ENCODE assay signal across 7 mouse cellular contexts in genomic region chr2:73312152-73313116, GRCm38 (mm10). TPM values are rescaled to one million over a fixed set of nuclear protein-coding genes. Genes with fewer than 3 reads are reported as not detected.
DNase-seq lines count a peak whose midpoint lies in the region; ATAC-seq lines count a peak whose summit lies in the region.

Gene Scrn3 (plus strand): TSS chr2:73312601.
Gene Cir1 (minus strand): TSS chr2:73312701.

- peak within 1 kb of the TSS; percentile 75 for H3K4me2 ChIP-seq in intestine, embryonic 15.5 days (replicated peaks)

- H3K36me3 ChIP-seq in intestine, embryonic 15.5 days: peaks cover 10% of the 10 kb centered on the region
- H3K36me3 ChIP-seq in midbrain, embryonic 10.5 days: peaks cover 26% of the 10 kb centered on the region

- H3K9me3 ChIP-seq in intestine, embryonic 15.5 days: no peaks in the 10 kb centered on the region
- H3K9me3 ChIP-seq in midbrain, embryonic 10.5 days (replicated peaks): no peaks in the 10 kb centered on the region

- H3K27me3 ChIP-seq in intestine, embryonic 15.5 days (replicated peaks): no peaks in the 10 kb centered on the region
- no peaks in the 10 kb centered on the region for H3K27me3 ChIP-seq in midbrain, embryonic 10.5 days (ENCODE audit: low read depth, poor library complexity, severe bottlenecking)

- H3K27ac ChIP-seq in intestine, embryonic 15.5 days: peak within 1 kb of the TSS; percentile 83
- peak within 1 kb of the TSS; percentile 91 for H3K27ac ChIP-seq in midbrain, embryonic 10.5 days (replicated peaks)

- under 1% methylated on average over 64 of the region's 64 CpGs for WGBS in intestine, embryonic 15.5 days
- under 1% methylated on average over 64 of the region's 64 CpGs for WGBS in midbrain, embryonic 10.5 days

- peak; percentile 95 for DNase-seq in adrenal gland, adult 2 months
- peak; percentile 94 for DNase-seq in embryo, embryonic 11.5 days (ENCODE audit: low read depth, low spot score)
- peak; percentile 86 to 92 for DNase-seq in gastrocnemius, postnatal 36 days
- DNase-seq in left cerebral cortex, postnatal 25 days (ENCODE audit: low spot score in 2 of 2): peak; percentile 93 to 97
- DNase-seq in midbrain, embryonic 10.5 days (ENCODE audit: low spot score): peak; percentile 96
- DNase-seq in right cerebral cortex, postnatal 4 days: peak; percentile 93

- intact Hi-C loops in gastrocnemius, postnatal 36 days (cut with DNase I): loop anchor here (5.0 kb wide), 1 partner anchor 70 kb away; no protein-coding TSS in a partner anchor
- intact Hi-C loops in left cerebral cortex, postnatal 25 days (cut with DNase I): loop anchor here (5.0 kb wide), 1 partner anchor 55 kb away; no protein-coding TSS in a partner anchor

- peak within 1 kb of the TSS; percentile 82 for H3K4me3 ChIP-seq in intestine, embryonic 15.5 days (replicated peaks)
- peak within 1 kb of the TSS; percentile 84 for H3K4me3 ChIP-seq in midbrain, embryonic 10.5 days

- peak; percentile 97 for ATAC-seq in intestine, embryonic 15.5 days

- peaks cover 7% of the 10 kb centered on the region; the same call in 1 of the 2 replicates for H3K4me1 ChIP-seq in intestine, embryonic 15.5 days (replicated peaks)
- H3K4me1 ChIP-seq in midbrain, embryonic 10.5 days: peaks cover 16% of the 10 kb centered on the region

- peak within 1 kb of the TSS; percentile 60 for H3K9ac ChIP-seq in intestine, embryonic 15.5 days

RNA-seq across cellular contexts. Expression of gene Scrn3, which starts in this region (rescaled TPM):
- total RNA-seq in adrenal gland, adult 2 months (2021): 10 to 100 TPM; 19.1 to 28.1 TPM
- 3.8 and 4.6 TPM in 2 replicates for polyA plus RNA-seq in adrenal gland, adult 2 months (2012; rRNA removed)
- 10 to 100 TPM; 36.5 to 38.0 TPM for total RNA-seq in gastrocnemius, postnatal 36 days (2021)
- 16.4 and 16.7 TPM in 2 replicates for polyA plus RNA-seq in intestine, embryonic 15.5 days (2015; fragmentation: Nextera tagmentation; extraction: Ambion mirVana)
- total RNA-seq in left cerebral cortex, postnatal 25 days (2021): 10 to 100 TPM; 13.3 to 17.5 TPM
- 12.4 and 12.7 TPM in 2 replicates for polyA plus RNA-seq in midbrain, embryonic 10.5 days (2016; fragmentation: Nextera tagmentation; extraction: Ambion mirVana)

RNA-seq across cellular contexts. Expression of gene Cir1, which starts in this region (rescaled TPM):
- total RNA-seq in adrenal gland, adult 2 months (2021): 10 to 100 TPM; 14.0 to 21.7 TPM
- polyA plus RNA-seq in adrenal gland, adult 2 months (2012; rRNA removed): 0.36 and 0.40 TPM in 2 replicates
- 10 to 100 TPM; 10.1 to 12.8 TPM for total RNA-seq in gastrocnemius, postnatal 36 days (2021)
- polyA plus RNA-seq in intestine, embryonic 15.5 days (2015; fragmentation: Nextera tagmentation; extraction: Ambion mirVana): 16.5 and 20.6 TPM in 2 replicates
- total RNA-seq in left cerebral cortex, postnatal 25 days (2021): 10 to 100 TPM; 26.4 to 28.6 TPM
- polyA plus RNA-seq in midbrain, embryonic 10.5 days (2016; fragmentation: Nextera tagmentation; extraction: Ambion mirVana): 14.0 and 19.0 TPM in 2 replicates

Comparison
In these comparisons a context has a peak if more than half of its experiments do, and no peak if none do; other contexts are left out.
1. Peak in every context shown above with its lines: DNase-seq, ATAC-seq, H3K4me3 ChIP-seq and H3K27ac ChIP-seq.
2. RNA of gene Cir1 (polyA plus RNA-seq): 16.5 to 20.6 TPM in intestine, embryonic 15.5 days and 14.0 to 19.0 TPM in midbrain, embryonic 10.5 days; 0.36 to 0.40 TPM in adrenal gland, adult 2 months; every median in the first group is over 10 times any median in the second.